Mouse (Mus musculus): Measurements from ENCODE around the gene Zfp639. TPM values are rescaled to one million over a fixed set of nuclear protein-coding genes. Genes with fewer than 3 reads are reported as not detected.

Gene Zfp639
- polyA plus RNA-seq, 1 experiment from 2014 or later, result 44.4 TPM

DNA sequence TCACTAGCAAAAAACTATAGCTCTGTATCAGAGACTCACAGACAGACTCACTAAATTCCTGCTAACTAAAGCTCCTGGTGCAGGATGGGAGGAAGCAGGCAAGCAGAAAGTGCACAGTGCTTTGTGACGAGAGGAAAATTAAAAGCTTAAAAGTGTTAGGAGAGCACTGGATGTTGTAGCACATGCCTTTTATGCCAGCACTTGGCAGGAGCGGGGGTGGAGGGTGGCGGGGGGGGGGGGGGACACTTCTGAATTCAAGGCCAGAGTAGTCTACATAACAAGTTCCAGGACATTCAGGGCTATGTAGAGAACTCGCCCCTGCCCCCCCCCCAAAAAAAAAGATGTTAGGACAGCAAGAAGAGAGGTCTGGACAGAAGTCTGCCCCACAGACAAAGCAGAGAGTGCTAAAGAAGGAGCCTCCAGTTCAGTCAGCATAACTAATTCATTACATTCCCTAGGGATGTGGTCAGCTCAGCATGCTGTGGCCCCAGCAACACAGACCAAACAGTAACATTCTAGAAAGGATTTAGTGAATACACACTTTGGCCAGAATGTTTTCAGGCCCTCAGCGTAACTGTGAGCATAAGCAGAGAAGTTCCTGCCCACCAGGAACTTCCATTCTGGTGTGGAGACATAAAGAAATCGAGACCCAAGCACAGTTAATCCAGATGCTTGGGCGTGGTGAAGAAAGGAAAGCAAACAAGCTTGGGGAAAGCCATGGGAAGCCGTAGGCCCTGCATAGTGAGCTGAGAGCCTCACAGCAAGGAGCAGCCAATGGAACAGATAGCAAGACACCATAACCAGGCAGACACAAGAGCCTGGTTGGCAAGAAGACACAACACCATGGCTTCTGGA lies 14.0 kb upstream of the Zfp639 start:
- H3K27me3 ChIP-seq (ENCODE audit: control insufficient read depth, insufficient read depth, low read length), result no peaks in the 10 kb centered on the region
- no peak overlapping the region for H3K4me2 ChIP-seq (replicated peaks; ENCODE audit: low read depth, low read length)
- H3K36me3 ChIP-seq (ENCODE audit: control insufficient read depth, insufficient read depth, low read length), result no peaks in the 10 kb centered on the region
- no peak for ATAC-seq (ENCODE audit: low FRiP score, low TSS enrichment)
- H3K9ac ChIP-seq (ENCODE audit: low read depth, low read length), result no peak overlapping the region; the same call in 1 of the 2 replicates
- no peak overlapping the region for H3K27ac ChIP-seq (ENCODE audit: low read depth, low read length)
- no peak overlapping the region for H3K4me3 ChIP-seq (ENCODE audit: low read length)
- no peaks in the 10 kb centered on the region for H3K4me1 ChIP-seq (ENCODE audit: control insufficient read depth, insufficient read depth, low read length)
- 68% methylated on average over 8 of the region's 8 CpGs for WGBS
- H3K9me3 ChIP-seq (ENCODE audit: control insufficient read depth, low read length), result no peaks in the 10 kb centered on the region

DNA sequence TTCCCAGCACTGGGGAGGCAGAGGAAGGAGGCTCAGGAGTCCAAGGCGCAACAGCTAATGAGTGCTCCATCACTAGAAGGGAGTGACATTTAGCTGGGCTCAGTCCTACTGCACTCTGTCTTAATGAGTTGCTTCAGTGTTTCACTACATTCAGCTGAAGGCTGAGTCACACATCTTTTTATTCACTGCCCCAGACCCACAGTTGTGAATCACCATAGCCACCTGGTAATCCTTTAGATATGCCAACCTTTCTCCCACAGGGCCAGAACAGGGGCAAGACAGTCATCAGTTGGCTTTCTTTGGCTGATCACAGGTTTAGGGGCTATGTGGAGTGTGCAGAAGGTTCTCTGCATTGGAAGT lies 13.4 kb upstream of the Zfp639 start:
- no peaks in the 10 kb centered on the region for H3K27me3 ChIP-seq (ENCODE audit: control insufficient read depth, insufficient read depth, low read length)
- no peak overlapping the region for H3K4me2 ChIP-seq (replicated peaks; ENCODE audit: low read depth, low read length)
- no peak for ATAC-seq (ENCODE audit: low FRiP score, low TSS enrichment)
- WGBS, result 100% methylated on average over 1 of the region's 1 CpGs
- H3K36me3 ChIP-seq (ENCODE audit: control insufficient read depth, insufficient read depth, low read length), result no peaks in the 10 kb centered on the region
- no peak overlapping the region for H3K27ac ChIP-seq (ENCODE audit: low read depth, low read length)
- no peaks in the 10 kb centered on the region for H3K4me1 ChIP-seq (ENCODE audit: control insufficient read depth, insufficient read depth, low read length)
- no peak overlapping the region for H3K9ac ChIP-seq (ENCODE audit: low read depth, low read length)
- no peaks in the 10 kb centered on the region for H3K9me3 ChIP-seq (ENCODE audit: control insufficient read depth, low read length)
- H3K4me3 ChIP-seq (ENCODE audit: low read length), result no peak overlapping the region

DNA sequence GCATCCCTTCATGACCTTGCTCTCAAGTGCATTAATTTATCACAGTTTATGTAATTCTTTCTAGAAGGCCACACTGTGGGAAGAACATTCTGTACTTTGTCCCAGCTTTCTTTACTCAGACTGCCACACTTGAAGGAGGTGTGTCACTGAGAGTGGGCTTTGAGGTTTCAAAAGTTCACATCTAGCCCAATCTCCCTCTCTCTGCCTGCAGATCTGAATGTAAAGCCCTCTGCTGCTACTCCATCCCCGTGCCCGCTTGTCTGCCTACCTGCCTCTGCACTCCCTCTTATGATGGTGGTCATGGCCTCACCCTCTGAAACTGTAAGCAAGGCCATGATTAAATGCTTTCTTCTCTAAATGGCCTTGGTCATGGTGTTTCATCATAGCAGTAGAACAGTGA lies 9.7 kb upstream of the Zfp639 start:
- no peaks in the 10 kb centered on the region for H3K36me3 ChIP-seq (ENCODE audit: control insufficient read depth, insufficient read depth, low read length)
- WGBS, result 93% methylated on average over 2 of the region's 2 CpGs
- H3K4me3 ChIP-seq (ENCODE audit: low read length), result no peak overlapping the region
- no peak overlapping the region for H3K27ac ChIP-seq (ENCODE audit: low read depth, low read length)
- no peak overlapping the region for H3K9ac ChIP-seq (ENCODE audit: low read depth, low read length)
- no peaks in the 10 kb centered on the region for H3K4me1 ChIP-seq (ENCODE audit: control insufficient read depth, insufficient read depth, low read length)
- no peaks in the 10 kb centered on the region for H3K9me3 ChIP-seq (ENCODE audit: control insufficient read depth, low read length)
- ATAC-seq (ENCODE audit: low FRiP score, low TSS enrichment), result no peak
- H3K4me2 ChIP-seq (replicated peaks; ENCODE audit: low read depth, low read length), result no peak overlapping the region
- no peaks in the 10 kb centered on the region for H3K27me3 ChIP-seq (ENCODE audit: control insufficient read depth, insufficient read depth, low read length)

DNA sequence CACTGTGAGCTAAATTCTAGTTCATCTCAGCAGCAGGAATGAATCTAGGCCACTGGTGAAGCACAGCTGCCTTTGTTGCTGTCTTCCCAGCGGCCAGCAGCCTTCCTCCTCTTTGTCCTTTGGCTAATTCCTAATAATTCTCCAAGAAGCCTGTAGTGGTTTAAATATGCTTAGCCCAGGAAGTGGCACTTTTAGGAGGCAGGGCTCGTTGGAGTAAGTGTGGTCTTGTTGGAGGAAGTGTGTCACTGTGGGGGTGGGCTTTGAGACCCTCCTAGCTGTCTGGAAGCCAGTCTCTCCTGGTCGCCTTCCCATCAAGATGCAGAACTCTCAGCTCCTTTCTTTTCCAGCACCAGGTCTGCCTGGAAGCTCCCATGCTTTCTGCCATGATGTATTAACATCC lies 4.2 kb upstream of the Zfp639 start:
- Histone ChIP-seq H3K4me1 (ENCODE audit: control insufficient read depth, insufficient read depth, low read length) (no peaks in the 10 kb centered on the region), H3K4me3 (ENCODE audit: low read length) (no peak overlapping the region), H3K36me3 (ENCODE audit: control insufficient read depth, insufficient read depth, low read length) (no peaks in the 10 kb centered on the region), H3K27me3 (ENCODE audit: control insufficient read depth, insufficient read depth, low read length) (no peaks in the 10 kb centered on the region), H3K4me2 (replicated peaks; ENCODE audit: low read depth, low read length) (no peak overlapping the region), H3K9ac (ENCODE audit: low read depth, low read length) (no peak overlapping the region), H3K9me3 (ENCODE audit: control insufficient read depth, low read length) (no peaks in the 10 kb centered on the region), H3K27ac (ENCODE audit: low read depth, low read length) (no peak overlapping the region)
- WGBS, result 67% methylated on average over 3 of the region's 3 CpGs
- ATAC-seq (ENCODE audit: low FRiP score, low TSS enrichment), result no peak

DNA sequence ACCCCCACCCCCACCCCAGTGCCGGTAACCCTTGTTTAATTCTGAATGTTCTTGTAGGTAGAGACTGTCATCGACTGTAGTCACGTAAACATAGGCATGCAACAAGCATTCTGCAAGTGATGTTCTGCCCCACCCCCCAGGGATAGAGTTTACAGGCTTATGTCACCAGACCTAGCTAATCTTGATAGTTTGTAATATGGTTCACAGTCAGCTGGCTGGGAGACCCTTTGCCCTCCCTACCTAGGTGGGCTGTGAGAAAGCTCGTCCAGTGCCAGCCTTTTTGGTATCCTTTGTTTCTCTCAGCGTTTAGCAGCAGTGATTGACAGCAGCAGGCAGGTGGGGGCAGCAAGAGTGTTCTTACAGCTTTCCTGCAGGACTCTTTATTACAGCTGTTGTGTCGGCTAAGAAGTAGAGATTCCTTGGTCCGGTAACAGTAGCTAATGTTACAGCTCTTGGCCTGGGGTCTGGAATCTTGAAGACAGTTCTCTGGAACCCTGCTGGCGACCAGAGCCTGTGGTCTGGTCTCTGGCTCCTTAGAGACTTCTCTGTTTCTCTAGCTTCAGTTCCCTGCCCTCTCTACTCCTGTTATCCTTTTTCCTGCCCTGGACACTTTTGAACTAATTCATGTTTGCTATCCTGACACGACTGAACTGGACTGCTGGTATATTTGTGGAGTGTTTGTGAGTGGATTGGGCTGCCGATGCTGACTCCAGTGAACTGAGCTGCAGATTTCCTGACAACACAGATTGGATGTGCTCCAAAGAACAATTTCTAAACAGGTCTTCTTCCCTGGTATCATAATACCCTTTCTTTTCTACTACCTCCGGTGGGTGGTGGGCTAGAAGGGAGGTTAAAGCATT lies 3.5 kb upstream of the Zfp639 start:
- WGBS, result 68% methylated on average over 11 of the region's 11 CpGs
- Histone ChIP-seq H3K4me1 (ENCODE audit: control insufficient read depth, insufficient read depth, low read length) (no peaks in the 10 kb centered on the region), H3K9ac (ENCODE audit: low read depth, low read length) (no peak overlapping the region), H3K27me3 (ENCODE audit: control insufficient read depth, insufficient read depth, low read length) (no peaks in the 10 kb centered on the region), H3K4me2 (replicated peaks; ENCODE audit: low read depth, low read length) (no peak overlapping the region), H3K4me3 (ENCODE audit: low read length) (no peak overlapping the region), H3K27ac (ENCODE audit: low read depth, low read length) (no peak overlapping the region), H3K36me3 (ENCODE audit: control insufficient read depth, insufficient read depth, low read length) (no peaks in the 10 kb centered on the region), H3K9me3 (ENCODE audit: control insufficient read depth, low read length) (no peaks in the 10 kb centered on the region)
- no peak for ATAC-seq (ENCODE audit: low FRiP score, low TSS enrichment)

DNA sequence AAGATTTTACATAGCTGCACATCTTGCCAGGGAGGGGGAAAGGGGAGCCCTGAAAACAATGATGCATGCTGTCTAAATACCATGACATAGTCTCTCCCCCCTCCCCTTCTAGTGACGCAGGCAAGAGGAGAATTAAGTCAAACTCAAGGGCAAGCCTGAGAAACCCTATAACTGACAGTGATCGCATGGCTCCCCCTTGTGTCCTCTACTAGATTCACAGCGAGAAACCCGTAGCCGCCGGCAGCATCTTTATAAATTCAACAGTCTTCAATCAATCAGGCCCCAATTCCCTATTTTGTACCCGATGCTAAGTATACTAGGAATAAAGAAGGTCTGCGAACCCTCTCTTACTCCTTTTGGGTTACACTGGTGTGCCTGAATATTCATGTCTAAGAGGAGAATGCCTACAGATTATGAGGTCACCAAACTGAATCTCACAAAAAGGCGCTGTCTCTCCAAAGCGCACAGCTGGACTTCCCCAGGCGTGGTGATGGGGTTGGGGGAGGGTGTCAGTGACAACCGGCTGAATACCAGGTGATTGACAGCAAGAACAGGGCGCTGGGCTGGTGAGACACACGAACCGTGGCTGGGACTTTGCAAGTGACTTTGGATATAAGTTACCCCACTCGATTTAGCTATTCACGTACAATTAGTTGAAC lies 1.3 kb upstream of the Zfp639 start:
- ATAC-seq (ENCODE audit: low FRiP score, low TSS enrichment), result no peak
- Histone ChIP-seq H3K27ac (ENCODE audit: low read depth, low read length) (no peak overlapping the region), H3K27me3 (ENCODE audit: control insufficient read depth, insufficient read depth, low read length) (no peaks in the 10 kb centered on the region), H3K4me2 (replicated peaks; ENCODE audit: low read depth, low read length) (peak overlapping the region; percentile 47), H3K4me1 (ENCODE audit: control insufficient read depth, insufficient read depth, low read length) (no peaks in the 10 kb centered on the region), H3K9ac (ENCODE audit: low read depth, low read length) (no peak overlapping the region), H3K36me3 (ENCODE audit: control insufficient read depth, insufficient read depth, low read length) (no peaks in the 10 kb centered on the region), H3K4me3 (ENCODE audit: low read length) (peak overlapping the region; percentile 15; the same call in 1 of the 2 replicates), H3K9me3 (ENCODE audit: control insufficient read depth, low read length) (no peaks in the 10 kb centered on the region)
- 3% methylated on average over 17 of the region's 17 CpGs for WGBS

DNA sequence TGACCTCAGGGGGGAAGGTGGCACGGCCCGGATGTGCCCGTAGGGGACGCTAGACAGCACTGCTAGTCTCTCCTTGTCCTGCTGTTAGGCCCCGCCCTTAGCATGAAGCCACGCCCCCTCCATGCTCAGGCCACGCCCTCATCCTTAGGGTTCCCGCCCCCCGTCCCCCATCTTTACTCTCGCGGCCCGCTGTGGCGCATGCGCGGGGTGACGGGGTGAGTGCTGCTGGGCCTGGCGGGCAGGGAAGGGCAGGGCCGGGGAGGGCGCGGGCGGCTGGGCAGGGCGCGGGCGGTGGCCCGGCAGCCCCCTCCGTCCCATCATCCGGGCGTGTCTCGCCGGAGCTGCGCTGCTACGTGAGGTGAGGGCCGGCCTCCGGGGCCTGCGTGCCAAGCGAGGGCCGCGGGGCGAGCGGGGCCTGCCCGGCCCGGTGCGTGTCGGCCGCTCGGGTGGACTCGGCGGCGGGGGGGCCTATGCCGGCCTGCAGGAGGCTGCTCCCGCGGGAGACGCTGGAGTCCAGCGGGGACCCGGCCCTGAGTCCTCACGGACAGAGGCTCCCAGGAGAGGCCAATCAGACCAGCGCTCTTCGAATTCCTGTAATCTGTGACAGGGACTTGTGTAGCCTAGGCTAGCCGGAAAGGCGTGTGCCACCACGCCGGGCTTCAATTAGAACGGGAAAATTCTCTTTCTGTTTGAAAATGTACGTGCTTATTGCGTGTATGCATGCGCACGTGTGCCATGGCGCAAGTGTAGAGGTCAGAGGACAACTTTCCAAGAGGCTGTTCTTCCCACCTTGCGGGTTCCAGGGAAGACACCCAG lies 524 bp downstream of the Zfp639 start:
- Histone ChIP-seq H3K9ac (ENCODE audit: low read depth, low read length) (peak overlapping the region; percentile 89), H3K36me3 (ENCODE audit: control insufficient read depth, insufficient read depth, low read length) (peaks cover 3% of the 10 kb centered on the region; the same call in 1 of the 2 replicates), H3K27ac (ENCODE audit: low read depth, low read length) (peak overlapping the region; percentile 83), H3K4me2 (replicated peaks; ENCODE audit: low read depth, low read length) (peak overlapping the region; percentile 47), H3K9me3 (ENCODE audit: control insufficient read depth, low read length) (no peaks in the 10 kb centered on the region), H3K4me1 (ENCODE audit: control insufficient read depth, insufficient read depth, low read length) (no peaks in the 10 kb centered on the region), H3K27me3 (ENCODE audit: control insufficient read depth, insufficient read depth, low read length) (no peaks in the 10 kb centered on the region), H3K4me3 (ENCODE audit: low read length) (peak overlapping the region; percentile 84)
- WGBS, result under 1% methylated on average over 45 of the region's 69 CpGs
- peak; percentile 96 for ATAC-seq (ENCODE audit: low FRiP score, low TSS enrichment)

DNA sequence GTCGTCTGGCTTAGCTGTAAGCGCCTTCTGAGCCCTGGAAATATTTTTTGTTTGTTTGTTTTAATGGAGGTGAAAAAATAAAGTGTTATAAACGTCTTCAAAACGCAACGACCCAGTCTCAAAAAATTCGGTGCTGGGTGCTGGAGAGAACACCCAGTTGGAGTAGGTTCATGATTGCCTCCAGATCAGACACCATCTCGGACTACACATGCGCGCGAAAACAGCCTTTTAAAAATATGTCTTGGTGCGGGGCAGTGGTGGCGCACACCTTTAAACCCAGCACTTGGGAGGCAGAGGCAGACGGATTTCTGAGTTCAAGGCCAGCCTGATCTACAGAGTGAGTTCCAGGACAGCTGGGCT lies 1.1 kb downstream of the Zfp639 start:
- 5% methylated on average over 13 of the region's 13 CpGs for WGBS
- Histone ChIP-seq H3K9ac (ENCODE audit: low read depth, low read length) (peak overlapping the region; percentile 89), H3K4me2 (replicated peaks; ENCODE audit: low read depth, low read length) (peak overlapping the region; percentile 47), H3K27me3 (ENCODE audit: control insufficient read depth, insufficient read depth, low read length) (no peaks in the 10 kb centered on the region), H3K4me1 (ENCODE audit: control insufficient read depth, insufficient read depth, low read length) (no peaks in the 10 kb centered on the region), H3K36me3 (ENCODE audit: control insufficient read depth, insufficient read depth, low read length) (peaks cover 9% of the 10 kb centered on the region), H3K4me3 (ENCODE audit: low read length) (peak overlapping the region; percentile 84), H3K27ac (ENCODE audit: low read depth, low read length) (no peak overlapping the region), H3K9me3 (ENCODE audit: control insufficient read depth, low read length) (no peaks in the 10 kb centered on the region)
- ATAC-seq (ENCODE audit: low FRiP score, low TSS enrichment), result no peak

Data from kidney, embryonic 14.5 days (tissue).